Mouse (Mus musculus) cerebellum, adult 18-20 months (tissue): ENCODE results near the gene Wbp11.

Experiments
- DNase-seq, 2 experiments: peaks; one replicate each; pipeline ENCODE4 v3.0.0; 2021

The Wbp11 gene

GRCm38 (mm10) chr6:136831712-136832111 lies 3.7 kb upstream of the Wbp11 start:
- DNase-seq = no peak

DNA sequence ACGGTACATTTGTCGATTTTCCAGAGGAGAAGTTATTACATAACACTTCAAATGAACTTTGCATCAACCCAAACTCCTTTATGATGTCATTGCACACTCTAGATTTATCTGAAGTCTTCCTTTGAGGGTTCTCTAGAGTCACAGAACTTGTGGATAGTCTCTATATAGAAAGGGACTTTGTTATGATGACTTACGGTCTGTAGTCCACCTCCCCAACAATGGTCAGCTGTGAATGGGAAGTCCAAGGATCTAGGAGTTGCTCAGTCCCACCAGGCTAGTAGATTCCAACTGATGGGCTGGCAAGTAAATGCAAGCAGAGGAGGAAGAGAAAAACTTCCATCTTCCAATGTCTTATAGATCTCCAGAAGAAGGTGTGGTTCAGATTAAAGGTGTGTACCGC lies 648 bp upstream of the Wbp11 start:
- peak in 1 of 2 experiments; percentile 16 for DNase-seq

GRCm38 (mm10) chr6:136827516-136827880 lies 535 bp downstream of the Wbp11 start, which contains the start of gene BC049715:
Gene BC049715, plus strand, starts transcription at chr6:136827626.
- DNase-seq = no peak

DNA sequence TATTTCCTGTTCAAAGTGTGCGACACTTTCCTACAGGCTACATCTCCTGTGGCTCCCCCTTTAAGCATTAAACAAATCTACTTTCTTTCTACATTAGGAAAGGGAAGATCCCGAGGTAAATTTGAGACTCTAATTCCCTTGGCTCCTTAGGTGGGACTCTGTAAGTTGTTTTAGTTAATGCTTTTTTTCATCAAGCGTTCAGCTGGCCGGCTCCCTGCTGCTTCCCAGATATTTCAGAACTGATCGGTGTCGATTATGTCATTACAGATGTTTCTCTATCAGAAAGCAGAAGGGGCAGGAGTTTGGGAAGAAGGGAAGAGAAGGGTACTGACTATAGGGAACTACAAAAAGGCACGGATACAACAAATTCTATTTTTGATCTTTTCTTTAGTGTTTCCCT lies 917 bp downstream of the Wbp11 start:
- DNase-seq = no peak

DNA sequence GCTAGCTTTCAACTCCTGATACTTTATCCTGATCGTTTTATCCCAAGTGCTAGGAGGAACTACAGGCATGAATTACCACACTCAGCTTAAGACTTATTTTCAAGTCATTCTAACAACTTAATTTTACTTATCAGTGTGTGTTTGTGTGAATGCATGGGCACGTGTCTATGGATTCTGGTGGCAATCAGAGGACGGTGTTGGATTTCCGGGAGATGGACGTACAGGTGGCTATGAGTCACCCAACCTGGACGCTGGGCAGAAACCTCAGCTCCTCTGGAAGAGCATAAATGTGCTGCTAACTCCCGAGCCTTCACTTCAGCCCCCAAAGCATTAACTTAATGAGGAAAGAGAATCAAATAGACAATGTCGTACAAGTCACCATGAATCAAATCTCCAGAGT lies 3.0 kb downstream of the Wbp11 start:
- no peak for DNase-seq

GRCm38 (mm10) chr6:136821086-136821485 lies 6.9 kb downstream of the Wbp11 start:
- no peak for DNase-seq

GRCm38 (mm10) chr6:136820381-136820780 lies 7.7 kb downstream of the Wbp11 start:
- no peak for DNase-seq

DNA sequence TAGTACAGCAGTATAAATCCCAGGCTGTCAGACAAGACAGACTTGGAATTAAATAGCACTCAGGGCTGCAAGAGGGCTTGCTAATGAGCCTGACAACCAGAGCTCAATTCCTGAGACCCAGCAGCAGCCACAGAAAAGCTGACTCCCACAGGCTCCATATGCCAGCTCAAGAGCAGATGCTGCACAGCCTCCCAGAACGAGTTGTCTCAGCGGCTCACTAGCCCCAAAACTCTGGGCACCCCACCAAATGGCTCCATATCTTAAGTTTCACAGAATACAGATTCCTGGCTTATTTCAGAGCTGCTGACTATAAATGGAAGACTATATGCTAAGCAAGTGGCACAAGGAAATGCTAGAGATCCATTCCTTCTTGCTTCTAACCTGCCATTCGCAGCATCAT lies 10.5 kb downstream of the Wbp11 start:
- DNase-seq = no peak

DNA sequence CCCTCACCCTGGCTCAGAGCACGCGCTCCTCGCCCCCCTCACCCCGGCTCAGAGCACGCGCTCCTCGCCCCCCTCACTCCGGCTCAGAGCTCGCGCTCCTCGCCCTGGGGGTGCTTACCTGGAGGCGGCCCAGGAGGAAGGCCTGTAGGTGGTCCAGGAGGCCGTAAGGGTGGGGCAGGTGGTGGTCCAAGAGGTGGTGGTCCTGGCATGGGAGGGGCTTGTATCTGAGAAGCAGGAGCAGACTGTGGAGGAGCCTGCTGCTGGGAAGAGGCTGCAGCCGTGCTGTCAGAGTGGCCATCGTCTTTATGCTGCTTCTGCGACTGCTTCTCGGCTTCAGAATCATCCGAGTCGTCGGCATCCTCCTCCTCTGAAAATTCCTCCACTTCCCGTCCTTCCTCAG lies 11.2 kb downstream of the Wbp11 start:
- no peak for DNase-seq

DNA sequence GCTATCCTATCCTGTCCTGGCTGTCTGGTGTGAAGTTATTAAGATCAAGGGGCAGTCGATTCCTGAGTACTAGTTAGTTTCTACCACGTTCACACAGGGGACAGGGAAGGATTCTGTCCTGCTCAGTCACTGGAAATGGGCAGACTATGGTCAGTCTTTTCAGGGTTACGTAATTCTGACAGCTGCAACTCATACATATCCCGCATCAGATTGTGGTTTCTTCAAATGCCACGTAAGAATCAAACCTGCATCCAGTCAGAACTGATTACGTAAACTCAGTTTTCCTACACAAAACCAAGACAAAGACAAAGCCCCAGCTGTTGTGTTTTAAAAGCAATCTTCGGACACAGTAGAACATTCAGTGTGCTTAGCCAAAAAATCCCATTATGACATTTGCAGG lies 12.7 kb downstream of the Wbp11 start:
- DNase-seq = no peak

DNA sequence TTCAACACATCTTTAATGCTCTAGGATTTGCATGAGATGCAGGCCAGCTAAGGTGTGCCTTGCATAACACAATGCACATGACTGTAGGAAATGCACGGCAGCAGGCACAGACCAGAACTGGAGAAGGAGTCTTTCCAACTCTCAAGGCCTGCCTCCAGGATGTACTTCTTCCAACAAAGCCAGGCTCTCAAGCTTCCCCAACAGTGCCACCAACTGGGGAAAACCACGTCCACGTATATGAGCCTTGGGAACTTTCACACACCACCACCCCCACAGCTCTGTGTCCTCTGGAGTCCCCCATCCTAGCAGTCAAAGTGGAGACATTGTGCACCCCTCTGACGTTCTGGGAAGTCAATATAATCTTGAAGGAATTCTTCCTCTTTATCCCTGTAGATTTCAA lies 14.9 kb downstream of the Wbp11 start:
- no peak for DNase-seq

DNA sequence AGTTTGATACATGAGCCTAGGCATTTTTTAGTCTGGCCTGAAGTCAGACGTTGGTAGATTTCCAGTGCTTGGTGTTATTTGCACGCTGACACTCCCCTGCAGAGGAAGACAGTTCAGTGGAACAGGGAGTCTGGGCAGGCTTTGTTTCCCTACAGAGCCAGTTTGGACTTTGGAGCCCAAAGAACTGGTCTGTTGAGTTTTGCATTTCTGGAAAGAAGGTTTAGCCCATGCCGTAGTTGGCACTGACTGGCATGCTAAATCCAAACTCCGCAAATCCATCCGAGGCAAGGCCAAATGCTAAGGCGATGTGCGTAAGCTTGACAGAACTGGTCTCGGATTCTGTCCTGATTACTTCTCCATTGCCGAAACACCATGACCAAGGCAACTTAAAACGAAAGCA lies 16.8 kb downstream of the Wbp11 start:
- DNase-seq = no peak

- DNase-seq = no peak
Measured at GRCm38 (mm10) chr6:136809673-136810072, 18.4 kb downstream of the Wbp11 start.

DNA sequence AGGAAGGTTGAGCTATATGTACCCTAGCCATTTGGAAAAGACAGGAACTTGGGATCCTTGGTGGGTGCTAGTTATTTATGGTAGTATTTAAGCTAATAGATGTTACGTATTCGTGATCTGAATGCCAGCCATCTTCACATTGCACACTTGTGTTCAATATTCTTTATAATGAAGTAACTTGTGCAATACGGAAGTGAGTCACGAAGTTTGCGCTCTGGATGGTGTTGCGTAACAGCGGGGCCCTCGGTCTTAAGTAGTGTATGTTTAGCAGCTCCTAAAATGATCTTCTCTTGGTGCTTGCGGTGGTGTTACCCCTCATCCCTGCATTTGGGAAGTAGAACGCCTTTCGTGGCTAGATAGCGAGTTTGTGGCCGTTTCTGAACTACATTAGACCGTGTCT lies 19.0 kb downstream of the Wbp11 start:
- no peak for DNase-seq

DNA sequence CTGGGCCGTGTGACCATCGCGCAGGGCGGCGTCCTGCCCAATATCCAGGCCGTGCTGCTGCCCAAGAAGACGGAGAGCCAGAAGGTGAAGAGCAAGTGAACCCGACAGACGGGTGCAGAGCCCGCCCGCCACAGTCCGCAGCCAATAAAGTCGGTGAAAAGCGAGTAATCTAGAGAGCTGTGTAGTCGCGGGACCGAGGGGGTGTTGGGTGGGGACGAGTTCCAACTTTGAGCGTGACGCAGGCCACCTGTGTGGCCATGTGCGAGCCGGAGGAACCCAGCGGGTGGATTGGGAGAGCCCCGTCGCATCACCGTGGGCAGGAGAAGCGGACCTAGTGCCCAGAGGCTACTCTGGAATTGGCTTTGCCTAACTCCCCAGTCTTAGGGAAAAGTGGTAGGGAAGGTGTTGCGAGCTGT lies 19.4 kb downstream of the Wbp11 start:
- DNase-seq = peak in 1 of 2 experiments; percentile 40

DNA sequence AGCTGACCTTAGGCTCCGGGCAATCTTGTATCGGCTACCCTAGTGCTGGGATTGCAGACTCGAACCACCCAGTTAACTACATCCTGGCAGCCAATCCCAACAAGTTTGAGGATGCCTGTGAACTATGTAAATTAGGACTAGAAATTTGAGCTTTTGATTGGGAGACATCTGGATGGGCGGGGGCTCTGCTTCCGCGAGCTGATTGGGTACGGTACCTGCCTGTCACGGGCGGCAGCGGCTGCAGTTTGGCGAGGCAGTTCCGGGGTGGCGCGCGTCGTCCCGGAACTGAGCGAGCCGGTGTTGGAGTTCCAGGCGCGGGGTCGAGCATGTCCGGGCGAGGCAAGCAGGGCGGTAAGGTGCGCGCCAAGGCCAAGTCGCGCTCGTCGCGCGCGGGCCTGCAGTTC lies 20.0 kb downstream of the Wbp11 start, which contains the start of gene H2afj:
H2afj (plus strand) TSS at position 231 of the 404 bp plus-strand sequence.
- DNase-seq = peak; percentile 97 to 98

GRCm38 (mm10) chr6:136807395-136808013 lies 20.5 kb downstream of the Wbp11 start:
- no peak for DNase-seq

DNA sequence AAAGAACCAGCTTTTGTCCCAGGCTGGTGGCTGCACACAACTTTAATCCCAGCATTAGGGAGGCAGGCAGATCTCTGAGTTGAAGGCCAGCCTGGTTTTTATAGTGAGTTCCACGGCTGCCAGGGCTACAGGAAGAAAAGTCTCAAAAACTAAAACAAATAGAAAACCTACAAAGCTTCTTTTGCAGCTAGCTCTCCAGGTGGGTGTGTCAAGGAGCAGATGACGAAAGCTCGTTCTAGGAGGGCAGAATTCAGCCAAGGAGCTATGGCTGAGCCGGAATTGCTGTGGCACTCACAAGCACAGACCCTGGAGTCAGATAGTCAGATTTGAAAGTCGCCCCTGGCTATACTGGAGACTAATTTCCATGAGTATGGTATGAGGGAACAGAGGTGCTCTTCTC lies 21.2 kb downstream of the Wbp11 start:
- DNase-seq = no peak

- no peak for DNase-seq
Measured at GRCm38 (mm10) chr6:136805409-136805775, 22.6 kb downstream of the Wbp11 start.

- no peak for DNase-seq
Measured at GRCm38 (mm10) chr6:136804705-136805408, 23.2 kb downstream of the Wbp11 start.

- peak; percentile 92 to 97 for DNase-seq
Measured at GRCm38 (mm10) chr6:136803739-136804633, 24.0 kb downstream of the Wbp11 start, which contains the start of gene Hist4h4. Gene Hist4h4, minus strand, starts transcription at chr6:136804415.

GRCm38 (mm10) chr6:136803093-136803738 lies 24.8 kb downstream of the Wbp11 start:
- no peak for DNase-seq

GRCm38 (mm10) chr6:136801274-136801673 lies 26.8 kb downstream of the Wbp11 start:
- no peak for DNase-seq
